Mouse (Mus musculus): ENCODE measurements around the gene Suclg2.

The Suclg2 gene

DNA sequence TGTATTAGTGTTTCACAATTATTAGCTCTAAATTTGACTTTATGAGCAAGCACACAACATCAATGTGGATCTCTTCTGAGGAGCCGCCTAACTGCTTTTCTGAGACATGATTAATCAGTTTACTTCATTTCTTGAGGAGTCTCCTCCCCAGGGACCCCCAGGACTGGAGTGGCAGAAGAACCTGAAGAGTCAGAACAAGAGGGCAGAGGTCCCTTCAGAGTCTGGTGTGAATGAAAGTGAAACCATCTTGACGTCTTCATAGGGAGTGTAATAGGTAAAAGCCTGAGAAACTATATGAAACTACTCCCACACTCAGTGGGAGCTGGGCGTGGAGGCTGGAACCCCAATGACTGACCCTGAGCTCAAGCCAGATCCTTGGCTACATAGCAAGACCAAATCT, 105.4 kb downstream of the Suclg2 start:
- TF ChIP-seq GATA4 (IDR thresholded peaks at IDR 0.05; ENCODE audit: insufficient replicate concordance, low read length) = no peak

DNA sequence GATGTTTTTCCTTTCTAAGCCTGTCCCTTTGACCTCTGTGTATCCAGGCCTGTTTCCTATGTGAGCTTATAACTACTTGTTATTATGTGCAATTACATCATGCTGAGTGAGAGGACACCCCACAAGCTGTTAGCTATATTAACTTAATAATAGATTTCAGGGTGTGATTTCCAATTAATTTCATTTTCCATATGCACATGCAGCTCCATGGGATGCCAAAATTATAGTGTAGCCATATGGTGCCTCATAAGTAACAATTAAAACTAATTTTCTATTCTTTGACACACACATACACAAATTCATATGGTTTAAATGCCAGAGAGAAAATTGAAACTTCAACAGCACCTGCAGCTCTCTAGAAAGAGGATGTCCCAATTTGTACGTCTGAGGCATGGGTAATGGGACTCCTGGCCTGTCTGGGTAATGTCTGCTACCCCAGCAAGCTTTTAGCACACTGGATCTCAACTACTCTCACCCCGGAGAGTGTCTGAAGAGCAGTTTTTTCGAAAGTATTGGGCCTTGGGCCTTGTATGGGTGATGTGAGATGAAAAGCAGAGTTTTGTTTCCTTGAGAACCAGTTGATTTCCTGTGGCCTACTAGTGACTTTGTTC, 106.1 kb downstream of the Suclg2 start:
- TF ChIP-seq GATA4 (IDR thresholded peaks at IDR 0.05; ENCODE audit: insufficient replicate concordance, low read length) = no peak

DNA sequence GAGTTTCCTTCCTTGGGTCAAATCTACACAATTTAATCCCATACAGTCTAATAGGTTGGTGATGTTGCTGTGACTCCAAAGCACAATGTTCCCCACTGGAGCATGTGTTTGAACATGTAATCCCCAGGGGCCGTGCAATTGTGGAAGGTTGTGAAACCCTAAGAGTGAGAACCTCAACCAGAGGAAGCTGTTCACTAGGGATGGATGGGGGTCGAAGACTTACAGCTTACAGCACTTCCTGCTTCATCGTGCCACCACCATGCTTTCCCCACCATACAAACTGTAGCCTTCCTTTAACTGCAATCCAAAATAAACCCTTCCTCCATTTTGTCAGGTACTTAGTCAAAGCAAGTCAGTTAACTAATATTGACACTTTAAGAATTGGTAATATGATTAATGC, 107.5 kb downstream of the Suclg2 start:
- TF ChIP-seq GATA4 (IDR thresholded peaks at IDR 0.05; ENCODE audit: insufficient replicate concordance, low read length) = no peak

DNA sequence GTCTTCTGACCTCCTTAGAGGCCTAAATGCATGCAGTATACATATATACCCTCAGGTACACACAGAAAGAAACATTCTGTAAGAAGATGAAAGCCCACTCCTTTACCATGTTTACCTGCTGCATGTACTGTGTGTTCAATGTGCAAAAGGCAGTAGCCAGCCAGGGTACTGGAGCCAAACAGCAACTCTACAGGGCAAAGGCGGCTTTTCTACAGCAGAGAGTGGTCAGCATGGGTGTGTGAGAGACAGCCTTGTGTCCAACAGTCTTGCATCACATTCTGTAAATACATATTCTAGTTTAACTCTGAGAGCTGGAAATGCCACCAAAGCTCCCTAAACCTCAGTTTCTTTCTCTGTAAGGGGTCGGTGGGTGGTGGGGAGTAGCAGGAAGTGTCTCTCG, 110.5 kb downstream of the Suclg2 start:
- no peak for TF ChIP-seq GATA4 (IDR thresholded peaks at IDR 0.05; ENCODE audit: insufficient replicate concordance, low read length)

DNA sequence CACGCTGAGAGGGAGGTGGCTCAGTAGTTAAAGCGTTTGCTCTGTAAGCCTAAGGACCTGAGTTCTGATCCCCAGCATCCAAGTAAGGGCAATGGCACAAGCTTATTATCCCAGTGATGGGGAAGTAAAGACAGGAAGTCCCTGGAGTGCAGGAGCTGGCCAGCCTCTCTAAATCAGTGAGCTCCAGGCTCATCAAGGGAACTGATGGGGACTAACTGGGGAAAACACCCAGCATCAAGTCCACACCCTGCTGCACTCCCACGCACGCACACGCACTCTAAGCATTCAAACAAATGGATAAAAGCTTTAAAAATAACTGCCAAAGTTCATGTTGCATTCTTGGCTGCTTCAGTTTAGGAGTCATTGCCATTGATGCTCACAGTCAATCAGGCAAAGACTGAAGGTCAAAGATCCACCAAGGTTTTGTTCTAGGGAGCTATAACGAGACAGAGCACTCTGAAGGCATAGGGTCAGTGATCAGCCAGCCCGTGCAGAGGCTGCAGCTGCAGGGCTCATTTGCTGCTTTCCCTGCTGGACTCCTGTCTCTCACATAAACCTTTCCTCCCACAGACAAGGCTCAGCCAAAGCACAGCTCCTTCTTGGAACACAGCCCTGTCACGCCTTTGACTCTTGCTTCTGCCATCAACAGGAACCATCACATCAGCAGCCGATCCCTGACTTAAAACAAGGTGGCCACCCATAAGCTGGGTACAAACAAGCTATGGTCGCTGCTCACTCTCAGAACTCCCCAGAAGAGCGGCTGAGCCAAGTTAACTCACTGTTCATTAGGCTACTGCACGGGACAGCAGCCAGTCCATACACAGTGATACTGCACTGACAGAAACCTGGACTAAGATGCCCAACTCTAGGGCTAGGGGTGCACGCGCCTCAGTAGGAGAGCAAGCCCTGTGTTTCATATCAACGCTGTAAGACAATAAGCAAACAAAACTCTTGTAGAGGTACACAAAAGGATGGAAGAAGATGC, 121.5 kb downstream of the Suclg2 start:
- TF ChIP-seq GATA4 (IDR thresholded peaks at IDR 0.05; ENCODE audit: insufficient replicate concordance, low read length) = no peak

DNA sequence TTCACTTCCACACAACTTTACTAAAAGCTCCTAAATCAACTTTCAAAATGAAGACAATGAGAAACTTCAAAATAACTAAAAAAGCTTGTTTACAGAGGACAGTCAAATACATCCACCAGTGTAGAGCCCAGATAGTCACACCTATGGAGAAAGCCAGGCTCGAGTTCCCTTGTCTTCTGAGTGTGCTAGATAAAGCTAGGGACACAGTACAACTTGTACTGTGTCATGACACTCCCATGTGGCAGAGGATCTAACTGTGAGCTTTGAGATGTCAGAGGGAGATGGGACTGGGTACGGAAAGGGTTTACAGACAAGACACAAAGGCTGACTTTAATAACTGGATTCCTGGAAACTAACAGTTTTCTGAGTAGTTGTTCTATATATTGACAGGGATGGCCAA, 122.7 kb downstream of the Suclg2 start:
- TF ChIP-seq GATA4 (IDR thresholded peaks at IDR 0.05; ENCODE audit: insufficient replicate concordance, low read length) = no peak

DNA sequence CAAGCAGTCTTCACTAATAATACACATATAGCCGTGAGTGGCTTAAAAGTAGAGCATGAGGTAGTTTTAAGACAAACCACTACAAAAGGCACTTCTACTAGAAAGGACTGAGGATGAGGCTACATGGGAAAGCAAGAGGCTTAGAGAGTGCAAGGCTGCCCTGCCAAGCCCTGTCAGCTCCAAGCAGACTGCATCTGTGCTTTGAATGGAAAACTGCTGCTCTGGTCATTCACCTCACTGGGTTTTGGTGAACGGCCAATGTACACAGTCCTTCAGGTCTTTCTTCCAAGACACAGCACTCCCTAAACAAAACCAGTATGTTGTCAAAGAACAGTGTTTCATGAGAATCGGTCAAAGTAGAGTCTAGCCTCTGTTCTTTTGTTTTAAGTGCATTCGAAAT, 124.4 kb downstream of the Suclg2 start:
- TF ChIP-seq GATA4 (IDR thresholded peaks at IDR 0.05; ENCODE audit: insufficient replicate concordance, low read length) = no peak

DNA sequence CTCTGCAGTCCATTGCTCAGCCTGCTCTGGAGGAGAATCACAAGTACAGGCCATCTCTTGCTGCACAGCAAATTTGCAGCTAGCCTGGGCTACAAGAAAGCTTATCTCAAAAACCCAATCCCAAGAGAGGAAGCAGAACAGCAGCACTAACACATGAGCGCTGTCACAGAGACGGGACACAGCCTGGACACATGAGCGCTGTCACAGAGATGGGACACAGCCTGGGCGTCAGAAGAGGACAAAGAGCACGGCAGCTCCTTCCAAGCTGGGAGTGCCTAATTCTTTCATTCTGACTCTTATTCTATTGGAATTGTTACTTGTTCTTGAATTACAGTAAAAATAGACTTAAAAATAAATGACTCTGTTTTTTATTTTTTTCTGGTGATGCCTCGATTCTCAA, 126.2 kb downstream of the Suclg2 start:
- TF ChIP-seq GATA4 (IDR thresholded peaks at IDR 0.05; ENCODE audit: insufficient replicate concordance, low read length) = no peak

DNA sequence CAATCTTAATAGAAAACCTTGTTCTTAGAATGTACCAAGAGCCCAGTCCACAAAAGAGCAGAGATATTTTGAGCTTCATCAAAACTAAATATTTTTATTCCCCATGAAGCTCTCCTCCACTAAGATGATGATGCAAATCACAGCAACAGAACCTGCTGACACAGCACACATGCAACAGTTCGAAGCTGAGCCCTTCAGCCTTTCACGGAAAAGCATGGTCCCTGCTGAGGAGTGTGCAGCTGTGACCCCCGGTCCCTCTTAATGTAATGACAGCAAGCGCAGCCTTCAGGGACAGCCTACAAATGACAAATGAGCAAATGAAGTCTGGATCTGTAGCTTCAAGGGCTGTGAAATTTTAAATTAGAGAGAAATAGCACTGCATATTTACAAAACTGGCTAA, 128.1 kb downstream of the Suclg2 start:
- TF ChIP-seq GATA4 (IDR thresholded peaks at IDR 0.05; ENCODE audit: insufficient replicate concordance, low read length) = no peak

DNA sequence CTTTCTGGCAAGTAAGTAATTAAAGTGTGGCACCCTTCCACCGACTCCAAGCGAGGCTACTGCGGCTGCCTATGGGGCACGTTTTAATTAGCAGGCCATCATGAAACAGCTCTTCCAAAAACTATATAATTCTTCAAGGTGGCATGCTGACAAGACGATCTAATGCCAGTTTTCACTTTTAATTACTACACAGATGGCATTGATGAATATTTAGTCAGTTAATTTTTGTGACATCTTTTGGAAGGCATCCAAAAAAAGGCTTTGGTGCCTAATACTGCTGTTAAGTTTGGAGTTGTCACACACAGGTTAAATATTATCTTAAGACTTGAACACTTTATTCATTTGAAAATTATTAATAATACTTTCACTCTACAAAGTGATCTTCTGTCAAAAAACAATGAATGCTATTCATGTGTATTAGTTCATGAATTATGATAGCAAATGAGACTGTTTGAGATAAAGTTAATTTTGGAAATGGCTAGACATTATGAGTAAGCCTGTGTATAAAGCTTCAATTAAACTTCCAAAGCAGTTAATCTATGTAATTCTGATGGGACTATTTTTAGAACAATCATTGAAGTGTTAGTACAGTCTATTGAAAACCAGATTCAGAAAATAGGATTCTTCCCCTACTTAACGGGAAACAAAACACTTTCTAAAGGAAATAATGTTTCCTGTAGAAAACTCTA, 131.3 kb downstream of the Suclg2 start:
- TF ChIP-seq GATA4 (IDR thresholded peaks at IDR 0.05; ENCODE audit: insufficient replicate concordance, low read length) = no peak

DNA sequence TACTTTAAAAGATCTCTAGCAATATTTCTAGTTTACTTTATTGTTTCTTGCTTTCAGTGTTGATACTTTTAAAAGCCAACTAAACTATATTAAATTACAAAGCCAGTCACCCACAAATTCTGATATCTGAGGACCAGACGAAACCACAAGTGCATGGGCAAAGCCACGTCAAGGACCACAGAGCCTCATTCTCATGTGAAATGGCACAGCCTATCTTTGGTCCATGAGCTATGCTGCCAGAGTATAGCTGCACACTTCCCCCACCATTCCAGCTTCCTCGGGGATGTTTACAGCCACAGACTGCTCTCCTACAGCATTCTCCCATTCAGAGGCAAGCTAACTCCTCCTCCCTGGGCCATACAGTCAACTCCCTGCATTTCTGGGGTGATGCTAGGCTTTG, 136.7 kb downstream of the Suclg2 start:
- no peak for TF ChIP-seq GATA4 (IDR thresholded peaks at IDR 0.05; ENCODE audit: insufficient replicate concordance, low read length)

DNA sequence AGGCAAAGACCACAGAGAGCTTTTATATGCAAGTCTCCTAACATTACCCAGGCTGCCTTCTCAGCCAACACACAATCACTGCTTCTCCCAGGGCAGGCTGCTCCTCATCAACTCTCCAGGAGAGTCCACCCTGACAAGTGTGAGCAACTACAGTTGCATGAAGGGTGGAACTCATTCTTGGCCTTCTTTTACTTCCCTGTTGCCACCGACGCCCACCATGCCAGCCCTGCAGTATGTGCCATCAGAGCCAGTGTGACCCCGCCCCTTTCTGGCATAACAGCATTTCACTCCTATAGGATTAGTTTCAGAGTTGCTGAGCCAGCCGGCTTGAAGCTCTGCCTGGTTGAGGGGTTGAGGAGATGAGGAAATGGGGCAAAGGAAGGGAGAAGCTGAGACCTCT, 138.8 kb downstream of the Suclg2 start:
- TF ChIP-seq GATA4 (IDR thresholded peaks at IDR 0.05; ENCODE audit: insufficient replicate concordance, low read length) = no peak

DNA sequence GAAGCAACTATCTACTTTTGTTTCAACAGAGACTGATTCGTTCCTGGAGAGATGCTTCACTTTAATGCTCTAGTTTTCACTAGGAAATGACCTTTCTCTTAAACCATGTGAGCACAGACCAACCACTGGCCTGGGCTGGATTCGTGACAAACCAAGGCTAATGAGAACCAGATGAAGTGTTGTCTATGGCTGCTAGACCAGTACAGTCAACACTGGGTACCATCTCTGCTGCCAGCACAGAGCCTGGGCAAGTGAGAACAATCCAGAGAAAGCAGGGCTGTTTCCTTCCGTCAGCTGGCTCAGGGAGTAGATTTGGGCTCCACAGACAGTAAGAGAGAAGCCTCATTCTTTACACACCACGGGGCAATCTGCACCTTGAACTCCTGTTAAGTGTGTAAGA, 143.1 kb downstream of the Suclg2 start:
- no peak for TF ChIP-seq GATA4 (IDR thresholded peaks at IDR 0.05; ENCODE audit: insufficient replicate concordance, low read length)

DNA sequence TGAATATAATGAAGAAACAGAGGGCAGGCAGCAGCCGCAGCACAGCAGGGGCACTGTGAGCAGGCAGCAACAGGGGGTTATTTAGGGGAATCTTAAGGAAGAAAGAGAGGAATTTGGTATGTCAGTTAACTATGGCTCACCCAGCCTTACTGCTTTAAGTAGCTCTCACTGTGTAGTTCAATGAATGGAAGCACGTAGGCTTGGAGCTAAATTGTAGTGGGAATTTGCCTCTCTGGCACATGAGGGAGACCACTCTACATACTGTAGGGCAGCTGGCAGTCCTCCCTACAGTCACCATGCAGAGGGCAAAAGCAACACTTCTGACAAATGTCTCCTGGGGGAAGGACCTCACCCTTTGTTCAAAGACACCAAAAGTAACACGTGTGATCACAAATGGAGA, 143.7 kb downstream of the Suclg2 start:
- no peak for TF ChIP-seq GATA4 (IDR thresholded peaks at IDR 0.05; ENCODE audit: insufficient replicate concordance, low read length)

DNA sequence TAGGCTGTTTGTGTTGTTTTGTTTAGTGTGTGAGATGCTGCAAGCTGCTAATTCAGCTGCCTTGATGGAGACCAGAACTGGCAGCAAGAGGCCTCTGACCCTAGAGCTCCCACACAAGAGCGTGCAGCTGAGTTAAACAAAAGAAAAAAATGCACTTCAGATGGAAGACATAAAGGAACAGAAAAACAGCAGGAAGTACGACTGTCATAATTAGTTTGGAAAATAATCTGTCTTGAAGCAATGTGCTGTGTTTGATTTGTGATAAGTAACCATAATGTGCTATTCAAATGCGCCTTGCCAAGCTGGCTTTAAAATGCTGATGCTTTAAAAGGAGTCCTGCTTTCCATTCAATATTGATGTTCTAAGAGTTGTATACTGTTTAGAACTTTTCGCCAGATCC, 144.2 kb downstream of the Suclg2 start:
- TF ChIP-seq GATA4 (IDR thresholded peaks at IDR 0.05; ENCODE audit: insufficient replicate concordance, low read length) = no peak

Measured in liver, adult (tissue).